ENCODE assay signal across 8 mouse cellular contexts in genomic region chr8:94974467-94975165, GRCm38 (mm10). TPM values are rescaled to one million over a fixed set of nuclear protein-coding genes. Genes with fewer than 3 reads are reported as not detected.
DNase-seq lines count a peak whose midpoint lies in the region; ATAC-seq lines count a peak whose summit lies in the region.

Gene Adgrg1, plus strand, starts transcription at chr8:94974751.

- H3K4me1 ChIP-seq in embryonic facial prominence, embryonic 11.5 days (ENCODE audit: control insufficient read depth, insufficient read depth, low read length): no peaks in the 10 kb centered on the region
- H3K4me1 ChIP-seq in hindbrain, embryonic 10.5 days (replicated peaks): peaks cover 28% of the 10 kb centered on the region
- peaks cover 29% of the 10 kb centered on the region for H3K4me1 ChIP-seq in midbrain, embryonic 10.5 days

- no peak within 1 kb of the TSS for H3K27ac ChIP-seq in embryonic facial prominence, embryonic 11.5 days (replicated peaks; ENCODE audit: low read depth, low read length)
- H3K27ac ChIP-seq in hindbrain, embryonic 10.5 days: no peak within 1 kb of the TSS
- H3K27ac ChIP-seq in midbrain, embryonic 10.5 days (replicated peaks): 0 out of 2 replicates have a peak within 1 kb of the TSS, but pooled peaks have one; percentile 13

- H3K9ac ChIP-seq in embryonic facial prominence, embryonic 11.5 days (replicated peaks; ENCODE audit: low read length): no peak within 1 kb of the TSS

- H3K27me3 ChIP-seq in embryonic facial prominence, embryonic 11.5 days (ENCODE audit: control insufficient read depth, insufficient read depth, low read length): peaks cover 6% of the 10 kb centered on the region; the same call in 1 of the 2 replicates
- peaks cover 36% of the 10 kb centered on the region for H3K27me3 ChIP-seq in hindbrain, embryonic 10.5 days (ENCODE audit: insufficient read depth, poor library complexity, severe bottlenecking)
- H3K27me3 ChIP-seq in midbrain, embryonic 10.5 days (ENCODE audit: low read depth, poor library complexity, severe bottlenecking): peaks cover 45% of the 10 kb centered on the region

- no peaks in the 10 kb centered on the region for H3K9me3 ChIP-seq in embryonic facial prominence, embryonic 11.5 days (replicated peaks; ENCODE audit: control insufficient read depth, low read length)
- H3K9me3 ChIP-seq in hindbrain, embryonic 10.5 days: no peaks in the 10 kb centered on the region
- H3K9me3 ChIP-seq in midbrain, embryonic 10.5 days (replicated peaks): no peaks in the 10 kb centered on the region

- ATAC-seq in embryonic facial prominence, embryonic 11.5 days (replicated peaks; ENCODE audit: insufficient number of reproducible peaks, low FRiP score, low TSS enrichment, low read depth): no peak

- DNase-seq in gastrocnemius, adult 18-20 months (ENCODE audit: low spot score): no peak
- DNase-seq in gastrocnemius, postnatal 4 days (ENCODE audit: low spot score in 2 of 2): no peak
- DNase-seq in embryonic facial prominence, embryonic 11.5 days (ENCODE audit: low spot score): no peak
- DNase-seq in hindbrain, embryonic 10.5 days (ENCODE audit: low spot score): no peak
- DNase-seq in layer of hippocampus, postnatal 25 days (ENCODE audit: extremely low spot score in 1 of 2, low spot score in 1 of 2): no peak
- DNase-seq in midbrain, embryonic 10.5 days (ENCODE audit: low spot score): no peak
- DNase-seq in cerebellum, adult 9-11 months: no peak
- no peak for DNase-seq in right cerebral cortex, postnatal 10 days (ENCODE audit: low spot score in 2 of 2)

- H3K36me3 ChIP-seq in embryonic facial prominence, embryonic 11.5 days (replicated peaks; ENCODE audit: control insufficient read depth, insufficient read depth, low read depth, low read length): no peaks in the 10 kb centered on the region
- H3K36me3 ChIP-seq in hindbrain, embryonic 10.5 days: no peaks in the 10 kb centered on the region
- no peaks in the 10 kb centered on the region for H3K36me3 ChIP-seq in midbrain, embryonic 10.5 days

- 49% methylated on average over 7 of the region's 7 CpGs for WGBS in embryonic facial prominence, embryonic 11.5 days
- 59% methylated on average over 7 of the region's 7 CpGs for WGBS in hindbrain, embryonic 10.5 days
- WGBS in midbrain, embryonic 10.5 days: 59% methylated on average over 7 of the region's 7 CpGs

- H3K4me3 ChIP-seq in embryonic facial prominence, embryonic 11.5 days (ENCODE audit: low read depth, low read length): no peak within 1 kb of the TSS
- H3K4me3 ChIP-seq in hindbrain, embryonic 10.5 days: no peak within 1 kb of the TSS
- no peak within 1 kb of the TSS for H3K4me3 ChIP-seq in midbrain, embryonic 10.5 days

- no peak within 1 kb of the TSS for H3K4me2 ChIP-seq in embryonic facial prominence, embryonic 11.5 days (ENCODE audit: low read depth, low read length)

RNA-seq across cellular contexts. Expression of gene Adgrg1, which starts in this region (rescaled TPM):
- 10 to 100 TPM; 19.8 to 24.3 TPM for total RNA-seq in gastrocnemius, adult 18-20 months (2021)
- total RNA-seq in gastrocnemius, postnatal 4 days (2021): 10 to 100 TPM in 1 of 2 experiments, 1 to 10 TPM in 1; 9.6 to 10.0 TPM
- polyA plus RNA-seq in embryonic facial prominence, embryonic 11.5 days (2014; fragmentation: Nextera tagmentation; extraction: Ambion mirVana): 31.4 and 33.2 TPM in 2 replicates
- 101 and 186 TPM in 2 replicates for polyA plus RNA-seq in hindbrain, embryonic 10.5 days (2016; fragmentation: Nextera tagmentation; extraction: Ambion mirVana)
- 100 to 1,000 TPM; 101 to 103 TPM for total RNA-seq in layer of hippocampus, postnatal 25 days (2021)
- polyA plus RNA-seq in midbrain, embryonic 10.5 days (2016; fragmentation: Nextera tagmentation; extraction: Ambion mirVana): 116 and 163 TPM in 2 replicates

Comparison
In these comparisons a context has a peak if more than half of its experiments do, and no peak if none do; other contexts are left out.
1. RNA of gene Adgrg1 (total RNA-seq): 101 to 103 TPM in layer of hippocampus, postnatal 25 days; 19.8 to 24.3 TPM in gastrocnemius, adult 18-20 months and 9.6 to 10.0 TPM in gastrocnemius, postnatal 4 days; every median in the first group is over 4 times any median in the second.